Mouse (Mus musculus) hindbrain, postnatal 0 days (tissue): ENCODE measurements at regions not wholly inside any gene's neighbourhood (a gene's known extent, or its start where the extent isn't known, plus 50 kb on each side); places are given as distances from the start of the nearest gene placed in this dataset.
"Not testable (repeated sequence)": the region's sequence is repeated elsewhere in the genome, so short reads cannot be mapped to it uniquely, and the experiment has no call there.

Experiments used
- ATAC-seq: fragments of 200-750 bp; cut with Nextera tagmentation; 2 replicates; pipeline ENCODE4 v1.8.0; 2017; ENCODE audit warnings: mild to moderate bottlenecking, moderate TSS enrichment, moderate library complexity
- DNase-seq: peaks from one replicate; pipeline ENCODE4 v3.0.0-alpha.2; 2015; ENCODE audit warnings: low spot score
- H3K27ac ChIP-seq: fragments of 300-500 bp; sonication (generic); 2 replicates; pipeline ENCODE4 v1.5.1; 2014; ENCODE audit warnings: mild to moderate bottlenecking
- H3K27me3 ChIP-seq: fragments of 300-500 bp; sonication (generic); 2 replicates; pipeline ENCODE4 v1.6.1; 2014; ENCODE audit warnings: low read length, mixed read lengths; ENCODE audit not compliant: insufficient read depth
- H3K36me3 ChIP-seq: fragments of 300-500 bp; sonication (generic); 2 replicates; pipeline ENCODE4 v1.6.1; 2014; ENCODE audit warnings: low read length, mixed read lengths; ENCODE audit not compliant: insufficient read depth
- H3K4me1 ChIP-seq: fragments of 300-500 bp; sonication (generic); 2 replicates; pipeline ENCODE4 v1.6.1; 2014; ENCODE audit warnings: antibody characterized with exemption, low read length, mixed read lengths; ENCODE audit not compliant: insufficient read depth
- H3K4me2 ChIP-seq: fragments of 300-500 bp; sonication (generic); 2 replicates; pipeline ENCODE4 v1.6.1; 2014; ENCODE audit warnings: low read depth, mild to moderate bottlenecking, low read length, moderate library complexity, mixed read lengths
- H3K4me3 ChIP-seq: fragments of 300-500 bp; sonication (generic); 2 replicates; pipeline ENCODE4 v1.5.1; 2014; ENCODE audit warnings: low read length
- H3K9ac ChIP-seq: fragments of 300-500 bp; sonication (generic); replicated peaks from 2 replicates; pipeline ENCODE4 v1.6.1; 2014; ENCODE audit warnings: mild to moderate bottlenecking, low read length, moderate library complexity, mixed read lengths
- H3K9me3 ChIP-seq: fragments of 300-500 bp; sonication (generic); 2 replicates; pipeline ENCODE4 v1.6.1; 2016; ENCODE audit warnings: low read length, mixed read lengths
- CTCF ChIP-seq: IDR thresholded peaks from 2 replicates; pipeline ENCODE4 v1.5.1; 2016; ENCODE audit warnings: antibody characterized with exemption, control low read depth, low read depth
- WGBS: fragments of 180-500 bp; shearing (Covaris S2); extraction: QIAGEN DNeasy Blood & Tissue Kit; methylation state at CpG from one replicate; pipeline ENCODE4 v1.1.7; 2014; 5-methylcytosine and 5-hydroxymethylcytosine counted together

DNA sequence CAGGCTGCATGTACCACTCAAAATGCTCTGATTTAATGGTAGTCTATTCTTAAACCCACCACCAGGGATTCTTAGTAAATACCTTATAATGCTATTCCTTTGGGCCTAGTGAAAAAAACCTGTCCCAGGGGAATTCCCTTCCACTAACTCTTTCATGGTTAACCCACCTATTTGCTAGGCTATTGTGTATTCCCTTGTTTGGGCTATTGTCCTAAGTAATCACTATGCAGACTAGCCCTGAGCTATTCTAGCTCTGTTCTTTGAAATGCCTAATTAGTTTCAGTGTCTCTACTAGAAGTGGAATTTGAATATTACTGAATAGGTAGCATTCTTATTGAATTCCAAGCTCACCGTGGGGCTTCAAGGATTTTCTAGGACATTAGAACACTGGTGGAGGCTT, 620.6 kb upstream of the Pom121l12 start:
- WGBS: 38% methylated on average over 1 of the region's 1 CpGs
- no peak for ATAC-seq

DNA sequence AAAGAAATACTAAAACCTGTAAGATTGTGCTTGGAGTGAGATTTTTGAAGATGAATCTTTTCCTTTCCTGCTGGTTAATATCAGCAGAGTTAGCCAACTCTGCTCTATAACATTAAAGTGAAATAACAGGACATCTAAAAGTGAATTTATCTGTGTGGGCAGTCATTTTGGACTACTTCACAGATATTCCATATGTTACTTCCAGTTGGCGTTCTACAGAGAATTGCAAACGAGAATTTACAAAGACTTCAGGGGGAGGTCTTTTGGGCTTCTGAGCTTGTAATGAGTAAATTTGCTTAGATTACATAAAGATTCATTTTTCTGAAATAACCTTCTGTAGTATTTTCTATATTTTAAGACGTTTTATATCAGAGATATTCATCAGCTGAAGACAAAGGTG, 582.4 kb upstream of the Pom121l12 start:
- Histone ChIP-seq H3K9ac (no peak overlapping the region), H3K27me3 (no peaks in the 10 kb centered on the region), H3K9me3 (no peaks in the 10 kb centered on the region), H3K4me3 (no peak overlapping the region), H3K4me2 (no peak overlapping the region), H3K4me1 (no peaks in the 10 kb centered on the region), H3K27ac (no peak overlapping the region), H3K36me3 (no peaks in the 10 kb centered on the region)
- DNase-seq (no peak), ATAC-seq (no peak)
- WGBS: 71% methylated on average over 3 of the region's 3 CpGs
- no peak for TF ChIP-seq CTCF

More for the DNA sequence above, 620.6 kb upstream of the Pom121l12 start:
- no peak overlapping the region for H3K27ac ChIP-seq
- no peaks in the 10 kb centered on the region for H3K9me3 ChIP-seq
- H3K4me1 ChIP-seq: no peaks in the 10 kb centered on the region
- no peak overlapping the region for H3K4me2 ChIP-seq
- no peak overlapping the region for H3K9ac ChIP-seq
- H3K4me3 ChIP-seq: no peak overlapping the region
- no peaks in the 10 kb centered on the region for H3K36me3 ChIP-seq
- no peaks in the 10 kb centered on the region for H3K27me3 ChIP-seq
- TF ChIP-seq CTCF: no peak
- DNase-seq: no peak

DNA sequence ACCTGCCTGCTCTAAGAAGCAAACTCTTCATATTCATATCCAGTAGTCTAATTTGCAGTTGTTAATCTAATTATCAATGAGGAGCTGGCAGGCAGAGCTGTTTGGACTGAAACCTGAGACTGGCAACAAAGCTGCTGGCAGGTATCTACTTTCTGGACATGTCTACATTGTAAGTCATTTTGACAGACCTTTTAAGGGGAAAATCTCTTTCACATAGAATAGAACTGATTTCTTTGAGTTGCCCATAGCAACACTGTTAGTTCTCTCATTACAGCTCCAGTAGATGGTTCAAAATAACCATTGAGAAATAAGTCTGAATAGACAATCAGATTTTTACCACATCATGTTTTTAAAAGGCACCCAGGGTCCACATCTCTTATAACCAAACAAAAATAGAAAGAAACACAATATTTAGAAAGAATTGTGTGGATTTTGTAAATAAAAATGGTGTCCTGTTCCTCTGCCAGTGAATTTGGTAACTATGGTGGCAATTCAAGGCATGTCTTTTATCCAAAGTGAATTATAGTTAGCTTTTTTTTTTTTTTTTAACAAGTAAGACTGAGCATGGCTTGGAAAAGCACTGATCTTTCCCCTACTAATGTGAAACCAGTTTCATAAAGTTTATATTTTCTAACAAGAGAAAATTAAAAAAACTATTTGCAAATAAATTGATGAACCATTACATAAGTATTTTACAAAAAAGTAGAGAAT, 567.5 kb upstream of the Pom121l12 start:
- Histone ChIP-seq H3K4me3 (no peak overlapping the region), H3K4me2 (no peak overlapping the region), H3K27ac (no peak overlapping the region), H3K36me3 (no peaks in the 10 kb centered on the region), H3K9ac (no peak overlapping the region), H3K4me1 (no peaks in the 10 kb centered on the region), H3K27me3 (no peaks in the 10 kb centered on the region), H3K9me3 (no peaks in the 10 kb centered on the region)
- no peak for TF ChIP-seq CTCF
- ATAC-seq (no peak), DNase-seq (peak; percentile 24)

DNA sequence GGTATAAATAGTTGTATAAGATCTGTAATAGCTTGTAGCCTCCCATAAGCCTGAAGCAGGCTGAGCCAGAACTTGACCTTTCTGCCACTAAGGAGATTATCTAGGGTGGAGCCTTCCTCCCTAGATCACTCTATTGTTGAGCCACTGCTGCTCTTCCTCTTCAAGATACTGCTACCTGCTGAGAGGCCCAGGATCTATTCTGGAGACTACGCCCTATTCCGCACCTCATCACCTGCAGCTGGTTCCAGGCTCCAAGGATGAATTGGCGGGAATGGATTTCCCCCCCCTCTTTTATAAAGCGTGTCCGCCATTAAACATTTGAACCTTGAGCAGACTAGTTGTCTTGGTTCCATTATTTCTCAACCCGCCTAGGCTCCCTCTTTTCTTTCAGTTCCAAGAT, 566.6 kb upstream of the Pom121l12 start:
- not testable (repeated sequence) for H3K9me3 ChIP-seq, ATAC-seq, H3K27me3 ChIP-seq, H3K27ac ChIP-seq, H3K36me3 ChIP-seq, H3K9ac ChIP-seq, H3K4me3 ChIP-seq, DNase-seq, H3K4me2 ChIP-seq, H3K4me1 ChIP-seq
- WGBS: 93% methylated on average over 6 of the region's 6 CpGs

DNA sequence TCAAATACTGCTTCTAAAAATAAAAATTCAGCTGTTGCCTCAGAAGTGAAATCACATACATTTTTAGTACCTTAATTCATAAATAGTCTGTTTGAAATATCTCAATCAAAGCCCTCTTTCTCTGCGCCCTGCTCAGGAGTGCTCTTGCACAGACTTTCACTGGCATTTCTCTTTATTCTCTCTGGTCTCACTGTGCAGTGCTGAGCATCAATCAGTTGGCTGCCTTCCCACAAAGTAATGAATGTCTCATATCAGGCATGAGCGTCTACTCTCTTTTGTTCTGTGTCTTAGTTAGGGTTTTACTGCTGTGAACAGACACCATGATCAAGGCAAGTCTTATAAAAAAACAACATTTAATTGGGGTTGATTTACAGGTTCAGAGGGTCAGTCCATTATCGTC, 540.0 kb upstream of the Pom121l12 start:
- Histone ChIP-seq H3K4me1 (no peaks in the 10 kb centered on the region), H3K9ac (no peak overlapping the region), H3K4me3 (no peak overlapping the region), H3K27me3 (no peaks in the 10 kb centered on the region), H3K36me3 (no peaks in the 10 kb centered on the region), H3K4me2 (no peak overlapping the region), H3K27ac (no peak overlapping the region), H3K9me3 (no peaks in the 10 kb centered on the region)
- no peak for ATAC-seq
- no peak for TF ChIP-seq CTCF
- 45% methylated on average over 3 of the region's 3 CpGs for WGBS
- peak; percentile 33 for DNase-seq

DNA sequence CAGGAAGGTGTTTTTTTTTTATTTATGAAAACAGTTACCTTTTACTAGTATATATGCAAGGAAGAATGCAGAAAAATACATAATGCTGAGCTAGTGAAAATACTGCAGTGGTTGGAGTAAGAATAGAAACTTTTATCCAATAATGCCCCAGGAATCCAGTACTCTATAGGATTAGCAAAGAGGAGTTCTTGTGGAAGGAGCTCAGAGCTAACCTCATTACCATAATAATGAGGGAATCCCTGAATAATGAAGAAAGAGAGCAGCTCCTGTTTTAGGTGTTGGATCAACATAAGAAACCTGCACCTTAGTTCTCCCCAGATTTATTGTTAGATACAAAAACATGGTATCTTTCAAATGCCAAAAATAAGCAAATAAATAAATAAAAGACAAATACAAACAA, 527.0 kb upstream of the Pom121l12 start:
- no peak overlapping the region for H3K27ac ChIP-seq
- no peak for DNase-seq
- no peak for ATAC-seq
- H3K36me3 ChIP-seq: no peaks in the 10 kb centered on the region
- H3K27me3 ChIP-seq: no peaks in the 10 kb centered on the region
- H3K4me3 ChIP-seq: no peak overlapping the region
- H3K9me3 ChIP-seq: no peaks in the 10 kb centered on the region
- no peak overlapping the region for H3K4me2 ChIP-seq
- H3K4me1 ChIP-seq: no peaks in the 10 kb centered on the region
- no peak overlapping the region for H3K9ac ChIP-seq
- TF ChIP-seq CTCF: no peak

DNA sequence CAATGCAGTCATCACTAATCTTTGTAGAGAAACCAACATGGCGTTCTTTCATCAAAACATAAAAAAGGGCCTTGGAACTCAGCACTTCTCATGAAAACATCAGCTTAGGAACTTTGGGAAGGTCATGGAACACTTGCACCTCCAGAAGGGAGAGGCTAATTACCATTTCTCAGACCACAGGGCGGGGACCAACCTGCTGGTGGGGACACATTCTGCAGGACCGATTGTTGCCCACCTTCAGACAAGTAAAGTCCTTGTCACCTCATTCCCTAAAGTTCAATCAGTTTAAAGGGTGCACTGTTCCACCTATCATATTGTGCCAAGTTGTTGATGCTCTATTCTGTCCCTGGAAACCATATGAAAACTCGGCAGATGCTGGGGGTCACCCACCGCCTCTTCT, 526.5 kb upstream of the Pom121l12 start:
- no peaks in the 10 kb centered on the region for H3K36me3 ChIP-seq
- no peak for DNase-seq
- no peak overlapping the region for H3K27ac ChIP-seq
- no peak for TF ChIP-seq CTCF
- 86% methylated on average over 5 of the region's 5 CpGs for WGBS
- H3K9ac ChIP-seq: no peak overlapping the region
- H3K4me3 ChIP-seq: no peak overlapping the region
- no peak for ATAC-seq
- H3K9me3 ChIP-seq: no peaks in the 10 kb centered on the region
- no peaks in the 10 kb centered on the region for H3K4me1 ChIP-seq
- H3K4me2 ChIP-seq: no peak overlapping the region
- H3K27me3 ChIP-seq: no peaks in the 10 kb centered on the region
